Mouse (Mus musculus) kidney, adult 8-10 months (tissue): ENCODE data around the gene Dus3l.
A peak's percentile ranks its signal among the peaks of the same experiment; 100 is the strongest.

ENCODE experiments used
- DNase-seq, 2 experiments: peaks; one replicate each; pipeline ENCODE4 v3.0.0; 2022

The Dus3l gene

DNA sequence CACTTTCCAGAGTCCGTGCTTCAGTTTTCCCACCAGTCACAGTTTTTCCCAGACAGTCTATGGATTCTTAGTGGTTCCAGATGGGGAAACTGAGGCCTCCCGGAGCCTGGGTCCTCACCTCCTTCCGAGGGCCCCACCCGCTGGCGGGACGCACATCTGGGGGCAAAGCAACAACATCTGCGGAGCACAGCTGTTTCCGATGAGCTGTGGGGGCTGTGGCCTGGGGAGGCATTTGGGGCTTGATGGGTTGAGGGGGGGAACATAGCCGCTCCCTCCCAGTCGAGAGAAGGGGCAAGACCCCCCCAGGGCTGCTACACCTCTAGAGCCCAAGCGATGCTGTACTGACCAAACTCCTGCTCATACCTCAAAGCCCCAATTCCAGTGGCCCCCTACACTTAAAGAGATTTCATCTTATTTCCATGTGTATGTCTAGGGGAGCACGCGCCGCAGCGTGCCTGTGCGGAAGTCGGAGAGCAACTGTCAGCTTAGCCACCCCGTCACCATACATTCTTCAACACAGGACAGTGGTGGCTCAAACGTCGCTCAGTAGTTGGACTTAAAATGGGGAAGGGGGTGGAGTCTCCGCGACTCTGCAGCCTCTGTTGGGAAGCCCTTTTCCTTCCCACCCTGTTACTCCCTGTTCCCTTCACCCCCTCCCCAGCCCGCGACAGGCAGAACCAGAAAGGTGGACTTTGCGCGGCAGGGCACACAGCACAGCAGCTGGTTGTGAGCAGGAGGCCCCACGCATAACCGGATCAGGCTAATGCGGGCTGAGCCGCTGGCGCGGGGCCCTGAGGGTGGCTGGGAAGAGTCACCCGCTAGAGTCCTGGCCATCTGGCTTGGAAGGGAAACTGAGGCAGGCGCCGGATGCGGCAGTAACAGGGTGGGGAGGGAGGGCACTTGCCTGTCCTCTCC lies 10.0 kb upstream of the Dus3l start:
- peak in 1 of 2 experiments; percentile 45 for DNase-seq

DNA sequence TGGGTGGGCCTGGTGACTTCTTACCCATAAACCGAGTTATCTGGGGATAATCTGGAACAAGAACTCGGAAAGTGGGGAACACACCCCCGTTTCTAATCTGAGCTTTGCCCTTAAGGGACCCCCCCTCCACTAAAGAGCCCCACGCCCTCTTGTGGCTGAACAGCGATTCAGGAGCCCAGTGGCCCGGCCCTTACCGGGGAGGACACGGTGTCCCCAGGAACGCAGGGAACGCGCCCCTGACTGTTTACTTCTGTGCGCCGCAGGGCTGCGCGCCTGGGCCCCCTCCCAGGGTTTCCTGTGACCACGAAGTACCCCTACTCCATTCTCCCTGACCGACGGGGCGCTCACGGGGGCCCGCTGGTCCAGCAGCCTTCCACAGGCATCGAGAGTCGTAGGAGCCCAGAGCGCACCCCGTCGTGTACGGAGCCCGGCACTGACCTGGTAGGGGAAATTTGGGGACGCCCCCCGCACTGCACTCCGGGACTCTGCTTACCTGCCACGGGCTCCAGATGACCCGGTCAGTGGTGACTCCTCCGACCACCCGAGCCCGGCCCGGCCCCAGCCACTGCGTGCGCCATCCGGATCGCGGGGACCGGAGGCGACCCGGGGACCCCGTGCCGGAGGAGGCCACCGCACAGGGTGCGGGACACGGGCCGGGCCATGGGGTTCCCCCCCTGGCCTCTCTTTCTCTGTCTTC lies 7.7 kb upstream of the Dus3l start:
- DNase-seq: peak in 1 of 2 experiments; percentile 47

DNA sequence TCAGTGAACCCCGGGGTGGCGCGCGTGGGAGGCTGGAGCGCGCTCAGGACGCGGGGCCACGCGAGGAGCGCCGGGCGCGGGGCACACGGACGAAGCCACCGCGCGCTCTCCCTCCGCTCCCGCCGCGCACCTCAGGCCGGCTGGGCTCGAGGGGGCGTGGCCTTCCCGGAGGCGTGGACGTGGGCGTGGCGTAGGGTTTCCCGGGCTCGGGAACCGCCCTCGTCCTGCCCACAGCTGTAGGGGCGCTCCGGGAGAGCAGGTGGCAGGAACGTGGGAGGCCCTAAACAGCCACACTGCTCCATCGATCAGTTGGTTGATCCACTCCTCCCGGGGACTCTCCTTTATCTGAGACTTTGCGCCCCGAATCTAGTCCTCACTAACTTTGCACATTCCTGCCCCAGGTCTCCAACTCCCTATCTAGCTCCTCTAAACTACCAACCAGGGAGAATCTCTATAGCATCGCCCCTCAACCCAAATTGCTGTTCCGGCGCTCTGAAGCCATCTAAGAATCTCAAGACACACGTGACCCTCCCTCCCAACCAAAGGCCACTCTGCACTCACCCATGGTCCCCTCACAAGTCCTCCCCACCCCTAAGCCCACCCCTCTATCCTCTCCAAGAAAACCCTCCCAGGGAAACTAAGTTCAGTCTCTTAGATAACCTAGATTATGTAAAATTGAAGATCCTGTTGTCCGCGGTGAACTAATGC lies 7.0 kb upstream of the Dus3l start, which contains the start of gene Nrtn:
TSS of gene Nrtn (minus strand) at position 115 of the 708 bp plus-strand sequence.
- peak; percentile 90 to 95 for DNase-seq

DNA sequence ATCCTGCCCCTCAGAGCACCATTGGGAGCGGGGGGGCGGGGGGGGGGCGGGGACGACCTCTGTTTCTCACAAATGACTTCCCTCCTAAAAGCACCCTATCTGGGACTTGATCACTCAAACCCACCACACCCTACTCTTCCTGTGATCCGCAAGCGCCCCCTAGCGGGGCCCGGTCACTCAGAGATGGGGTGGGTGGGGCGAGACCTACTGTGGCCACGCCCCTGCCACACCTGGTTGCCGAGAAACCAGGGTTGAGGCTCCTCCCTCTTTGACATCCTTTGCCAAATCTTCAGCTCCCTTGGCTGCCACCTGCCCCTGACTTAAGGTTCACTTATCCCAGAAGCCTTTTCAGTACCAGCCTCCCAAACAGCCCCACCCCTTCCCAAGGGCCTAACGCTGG lies 6.4 kb upstream of the Dus3l start:
- DNase-seq: peak; percentile 86 to 90

DNA sequence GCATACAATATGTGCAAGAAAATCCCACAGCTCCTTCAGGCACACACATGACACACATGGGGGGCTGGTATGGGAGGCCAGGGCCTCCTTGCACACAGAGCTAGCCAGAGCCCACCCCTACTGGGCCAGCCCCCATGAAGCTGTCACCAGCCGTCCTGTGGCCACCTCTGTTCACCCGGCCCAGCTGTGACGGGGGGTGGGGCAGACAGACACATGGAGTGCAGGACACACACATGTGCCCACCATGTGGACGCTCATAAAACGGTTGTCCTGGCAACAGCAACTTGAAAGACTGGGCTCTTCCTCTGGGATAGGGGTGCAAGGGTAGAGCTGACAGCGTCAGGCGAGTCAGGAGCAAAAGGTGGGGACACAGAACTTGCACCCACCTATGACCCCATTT lies 5.3 kb upstream of the Dus3l start:
- no peak for DNase-seq

DNA sequence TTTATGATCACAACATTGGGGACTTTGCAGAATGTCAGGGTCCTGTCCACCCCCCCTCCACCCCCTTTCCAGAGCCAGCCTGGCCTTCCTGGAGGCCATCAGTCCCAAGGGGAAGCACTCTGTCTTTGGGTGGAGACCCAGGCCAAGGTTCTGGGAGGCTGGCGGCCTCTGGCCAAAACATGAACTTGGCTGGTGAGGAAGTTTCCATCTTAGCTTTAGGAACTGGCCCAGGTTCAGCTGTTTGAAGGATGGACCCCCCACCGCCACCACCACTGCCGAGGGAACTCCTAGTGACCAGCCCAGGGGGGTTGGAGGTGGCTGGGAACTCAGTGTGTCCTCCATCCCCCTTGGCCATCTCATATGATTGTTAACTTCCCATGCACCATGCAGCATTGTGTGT lies 3.5 kb upstream of the Dus3l start:
- no peak for DNase-seq

DNA sequence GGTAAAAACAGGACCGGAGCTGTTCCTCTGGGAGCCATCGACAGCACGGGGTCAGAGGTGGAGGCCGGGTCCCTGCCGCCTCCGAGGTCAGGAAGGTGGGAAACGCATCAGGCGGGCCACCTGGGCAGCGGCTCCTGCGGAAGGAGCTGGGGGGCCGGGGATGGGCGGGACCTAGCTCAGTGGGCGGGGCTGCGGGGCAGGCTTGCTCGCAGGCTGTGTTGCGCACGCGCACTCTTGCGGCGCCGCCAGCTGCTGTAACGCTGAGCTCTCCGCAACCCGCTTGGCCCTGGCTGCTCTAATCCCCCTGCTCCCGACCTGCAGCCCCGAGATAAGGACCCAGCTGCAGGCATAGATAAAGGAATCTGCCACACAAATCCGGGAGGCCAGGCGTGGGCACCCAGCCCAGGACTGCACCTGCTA lies 2.6 kb upstream of the Dus3l start:
- peak; percentile 83 to 86 for DNase-seq

DNA sequence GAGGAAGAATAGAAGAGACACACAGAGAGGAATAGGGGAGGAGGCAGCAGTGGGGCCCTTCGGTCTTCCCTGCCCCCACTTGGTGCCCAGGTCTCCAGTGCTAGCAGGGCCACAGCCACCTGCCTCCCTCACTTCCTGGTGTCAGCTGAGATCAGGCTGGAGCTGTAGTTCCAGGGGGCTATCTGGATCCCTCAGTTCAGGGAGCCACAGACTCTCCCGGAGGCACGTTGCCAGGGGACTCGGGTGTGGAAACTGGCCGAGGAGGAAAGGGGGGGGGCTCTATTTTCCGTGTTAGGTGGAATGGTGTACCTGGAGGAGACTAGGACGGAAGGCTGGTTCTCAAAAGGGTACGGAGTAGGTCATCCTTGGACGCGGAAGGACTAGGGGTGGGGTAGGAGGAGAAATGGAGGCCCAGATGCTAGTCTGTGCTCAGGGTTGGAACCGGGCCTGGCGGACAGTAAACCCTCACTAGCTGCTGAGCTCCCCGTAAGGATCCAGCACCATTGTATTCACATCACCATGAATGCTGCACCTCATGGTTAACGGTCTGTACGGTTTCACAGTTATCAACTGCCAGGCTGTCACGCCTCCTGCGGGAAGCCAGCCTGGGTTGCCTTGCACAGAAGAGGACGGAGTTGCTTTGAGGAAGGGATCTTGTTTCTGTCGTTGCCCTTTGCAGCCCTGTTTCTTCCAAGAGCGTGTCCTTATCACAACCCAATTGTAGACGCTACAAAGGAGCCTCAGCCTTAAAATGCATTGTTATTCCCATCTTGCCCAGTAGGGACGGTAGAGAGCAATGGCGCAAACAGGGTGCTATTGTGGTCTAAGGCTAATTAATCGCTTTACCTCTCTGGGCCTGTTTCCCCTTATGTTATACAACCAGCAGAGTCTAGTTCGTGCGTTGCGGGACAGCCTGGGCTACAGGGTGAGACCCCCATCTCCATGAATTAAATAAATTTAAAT lies 1.5 kb upstream of the Dus3l start:
- DNase-seq: peak; percentile 64 to 74

DNA sequence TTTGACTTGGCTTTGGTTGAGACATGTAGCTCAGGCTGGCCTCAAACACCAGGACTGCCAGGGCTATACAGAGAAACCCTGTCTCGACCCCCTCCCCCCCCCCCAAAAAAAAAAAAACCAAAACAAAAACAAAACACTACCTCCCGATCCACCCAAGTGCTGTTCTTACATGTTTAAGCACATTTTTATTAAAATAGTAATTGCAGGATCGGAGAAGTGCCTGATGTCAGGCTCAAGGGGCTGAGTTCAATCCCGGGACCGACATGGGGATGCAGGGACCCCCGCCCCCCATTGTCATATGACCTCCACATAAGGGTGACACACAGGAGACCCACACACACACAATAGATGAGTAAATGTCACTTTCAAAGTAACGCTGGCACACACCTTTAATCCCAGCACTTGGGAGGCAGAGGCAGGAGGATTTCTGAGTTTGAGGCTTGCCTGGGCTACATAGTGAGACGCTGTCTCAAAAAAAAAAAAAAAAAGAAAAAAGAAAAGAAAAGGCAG lies 761 bp upstream of the Dus3l start:
- DNase-seq: no peak

DNA sequence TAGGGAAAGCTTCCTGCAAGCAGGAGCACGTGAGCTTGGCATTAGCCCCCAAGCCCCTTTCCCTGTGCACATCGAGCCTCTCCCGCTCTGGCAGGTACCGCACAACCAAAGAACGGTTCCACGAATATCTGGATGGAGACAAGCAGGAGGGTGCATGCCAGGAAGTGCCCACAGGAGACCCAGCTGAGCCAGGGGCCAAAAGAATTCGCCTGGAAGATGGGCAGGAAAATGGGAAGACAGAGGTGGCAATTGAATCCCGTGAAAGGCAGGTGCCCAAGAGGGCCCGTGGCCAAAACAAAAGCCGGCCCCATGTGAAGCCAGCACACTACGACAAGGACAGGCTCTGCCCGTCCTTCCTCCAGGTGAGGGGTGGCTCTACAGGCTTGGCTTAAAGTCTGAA lies 874 bp downstream of the Dus3l start:
- DNase-seq: no peak

DNA sequence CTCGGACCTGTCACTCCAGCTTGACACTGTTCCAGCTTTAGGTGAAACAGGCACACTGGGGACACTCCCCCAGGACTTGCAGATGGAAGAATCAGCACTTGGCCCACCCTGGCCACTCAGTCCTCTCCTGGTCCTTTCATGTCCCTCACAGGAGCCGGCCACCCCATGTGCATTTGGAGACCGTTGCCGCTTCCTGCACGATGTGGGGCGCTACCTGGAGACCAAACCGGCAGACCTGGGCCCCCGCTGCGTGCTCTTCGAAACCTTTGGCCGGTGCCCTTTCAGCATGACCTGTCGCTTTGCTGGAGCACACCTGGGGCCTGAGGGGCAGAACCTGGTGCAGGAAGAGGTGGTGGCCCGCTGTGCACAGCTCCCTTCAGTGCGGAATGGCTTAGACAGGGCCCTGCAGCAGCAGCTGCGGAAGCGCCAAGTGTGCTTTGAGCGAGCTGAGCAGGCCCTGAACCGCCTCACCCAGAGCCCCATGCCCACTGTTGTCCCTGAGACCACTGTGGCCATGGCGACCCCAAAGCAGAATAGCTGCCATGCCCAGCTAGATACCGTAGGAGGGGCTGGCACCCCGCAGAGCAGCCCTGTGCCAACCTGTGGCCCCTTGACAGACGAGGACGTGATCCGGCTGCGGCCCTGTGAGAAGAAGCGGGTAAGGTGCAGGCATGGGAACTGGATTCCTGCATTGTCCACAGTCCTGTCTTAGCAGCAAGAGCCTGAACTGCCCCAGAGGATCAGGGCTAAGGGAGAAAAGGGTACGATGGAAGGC lies 2.3 kb downstream of the Dus3l start:
- DNase-seq: no peak

DNA sequence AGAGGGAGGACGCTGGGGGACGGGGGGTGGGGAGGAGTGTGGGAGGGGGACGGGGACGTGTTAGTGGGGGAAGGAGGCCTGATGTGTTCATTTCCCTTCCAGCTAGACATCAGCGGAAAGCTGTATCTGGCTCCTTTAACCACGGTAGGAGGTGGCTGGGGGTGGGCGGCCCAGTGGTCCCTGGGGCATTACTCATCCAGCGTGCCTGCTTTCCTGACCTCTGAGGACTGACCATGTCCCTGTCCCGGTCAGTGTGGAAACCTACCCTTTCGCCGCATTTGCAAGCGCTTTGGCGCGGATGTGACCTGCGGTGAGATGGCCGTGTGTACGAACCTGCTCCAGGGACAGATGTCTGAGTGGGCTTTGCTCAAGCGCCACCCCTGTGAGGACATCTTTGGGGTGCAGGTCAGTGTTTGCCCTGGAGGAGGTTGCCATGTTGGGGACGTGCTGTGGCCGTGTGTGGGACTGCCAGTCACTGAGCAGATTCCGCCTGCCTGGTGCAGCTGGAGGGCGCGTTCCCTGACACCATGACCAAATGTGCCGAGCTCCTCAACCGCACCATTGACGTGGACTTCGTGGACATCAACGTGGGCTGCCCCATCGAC lies 3.1 kb downstream of the Dus3l start:
- DNase-seq: no peak

DNA sequence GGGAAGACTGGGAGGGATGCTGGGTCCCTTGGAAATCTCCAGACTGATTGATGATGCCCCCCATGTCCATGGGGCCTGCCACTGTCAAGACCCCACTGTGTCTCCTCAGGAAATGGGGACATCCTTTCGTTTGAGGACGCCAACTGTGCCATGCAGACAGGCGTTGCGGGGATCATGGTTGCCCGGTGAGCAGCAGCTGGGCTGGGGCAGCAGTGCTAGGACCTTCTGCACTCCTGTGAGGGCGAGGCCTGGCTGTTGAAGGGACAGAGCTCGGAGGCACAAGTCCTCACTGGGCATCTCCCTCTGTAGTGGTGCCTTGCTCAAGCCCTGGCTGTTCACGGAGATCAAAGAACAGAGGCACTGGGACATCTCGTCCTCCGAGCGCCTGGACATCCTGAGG lies 4.4 kb downstream of the Dus3l start:
- DNase-seq: no peak

DNA sequence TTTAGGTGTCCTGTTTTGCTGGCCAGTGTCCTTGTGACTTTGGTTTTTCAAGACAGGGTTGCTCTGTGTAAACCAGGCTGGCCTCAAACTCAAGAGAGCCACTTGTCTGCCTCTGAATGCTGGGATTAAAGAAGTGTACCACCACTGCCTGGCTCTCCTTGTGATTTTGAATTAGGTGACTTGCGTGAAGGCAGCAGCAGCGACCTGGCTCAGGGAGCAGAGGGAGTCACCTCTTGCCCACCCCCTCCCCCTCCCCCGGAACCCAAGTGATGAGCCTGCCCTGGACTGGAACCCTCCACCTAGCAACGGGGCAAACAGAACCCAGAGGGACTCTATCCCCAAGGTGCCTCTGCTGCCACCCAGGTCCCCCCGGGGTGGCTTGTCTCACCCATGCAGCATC lies 5.4 kb downstream of the Dus3l start, which contains the start of gene Prr22:
TSS of gene Prr22 (plus strand) at position 301 of the 400 bp plus-strand sequence.
- DNase-seq: no peak

DNA sequence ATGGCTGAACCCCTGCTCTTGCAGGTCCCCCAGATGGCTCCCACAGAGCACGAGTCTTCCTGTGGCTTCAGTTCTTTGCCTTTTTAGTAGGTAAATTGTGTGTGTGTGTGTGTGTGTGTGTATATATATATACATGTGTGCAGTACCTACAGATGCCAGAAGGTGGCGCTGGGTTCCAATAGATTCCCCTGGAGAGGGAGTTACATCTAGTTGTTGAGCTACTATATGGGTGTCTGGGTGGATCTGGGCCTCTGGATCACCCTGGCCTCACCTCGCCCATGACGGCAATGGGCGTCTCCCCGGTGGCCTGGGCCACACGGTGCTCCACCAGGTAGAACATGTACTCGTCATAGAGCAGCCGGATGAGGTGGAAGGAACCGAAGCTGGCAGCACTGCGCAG lies 13.0 kb downstream of the Dus3l start:
- no peak for DNase-seq

DNA sequence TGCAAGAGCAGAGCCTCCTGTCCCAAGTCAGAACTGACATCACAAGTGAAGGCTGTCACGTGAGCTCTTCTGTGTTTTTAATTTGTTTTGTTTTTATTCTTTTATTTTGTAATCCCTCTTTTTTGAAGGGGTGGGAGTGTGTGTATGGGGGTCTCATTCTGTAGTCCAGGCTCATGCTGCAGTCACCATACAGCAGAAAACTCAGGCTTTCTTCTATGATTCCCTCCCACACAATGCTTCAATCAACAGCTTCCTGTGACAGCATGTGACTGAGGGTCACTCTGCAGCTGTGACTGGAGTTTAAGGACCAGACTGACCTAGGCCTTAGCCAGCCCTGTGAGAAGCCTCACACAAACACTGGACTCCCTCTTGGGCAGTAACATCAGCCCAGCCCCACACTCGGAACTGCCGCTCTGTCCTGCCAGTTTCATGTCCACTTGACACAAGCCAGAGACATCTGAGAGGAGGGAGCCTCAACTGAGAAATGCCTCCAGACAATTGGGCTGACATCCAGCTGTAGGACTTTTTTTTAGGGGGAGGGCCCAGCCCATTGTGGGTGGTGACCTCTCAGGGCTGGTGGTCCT lies 14.3 kb downstream of the Dus3l start:
- DNase-seq: no peak

DNA sequence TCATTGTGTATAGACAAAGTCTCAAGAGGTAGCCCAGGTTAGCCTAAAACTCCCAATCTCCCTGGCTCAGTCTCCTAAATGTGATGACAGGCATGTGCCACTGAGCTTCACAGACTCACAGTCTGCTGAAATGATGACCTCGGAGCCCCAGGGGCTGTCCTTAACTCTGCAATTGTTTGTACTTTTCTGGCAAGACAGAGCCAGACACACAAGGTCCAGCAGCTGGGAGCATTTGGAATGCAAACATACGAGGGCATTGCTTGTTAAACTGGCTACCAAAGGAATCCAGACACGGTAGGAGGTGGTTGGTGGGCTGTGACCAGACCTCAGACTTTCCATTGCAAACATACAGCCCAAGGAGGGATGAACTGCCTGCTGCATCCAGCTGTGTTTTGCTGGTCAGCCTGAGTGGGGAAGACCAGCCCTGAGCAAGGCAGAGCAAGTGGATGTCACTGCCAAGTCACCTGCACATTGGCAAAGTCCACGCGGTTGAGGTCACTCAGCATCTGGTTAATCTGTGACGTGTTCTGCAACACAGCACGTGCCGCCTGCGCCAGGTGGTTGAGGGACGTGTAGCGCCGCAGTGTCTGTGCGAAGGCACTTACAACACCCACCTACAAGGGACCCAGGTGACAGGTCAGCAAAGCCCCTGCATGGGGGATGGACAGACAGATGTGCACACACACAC lies 15.9 kb downstream of the Dus3l start:
- peak; percentile 61 to 79 for DNase-seq

DNA sequence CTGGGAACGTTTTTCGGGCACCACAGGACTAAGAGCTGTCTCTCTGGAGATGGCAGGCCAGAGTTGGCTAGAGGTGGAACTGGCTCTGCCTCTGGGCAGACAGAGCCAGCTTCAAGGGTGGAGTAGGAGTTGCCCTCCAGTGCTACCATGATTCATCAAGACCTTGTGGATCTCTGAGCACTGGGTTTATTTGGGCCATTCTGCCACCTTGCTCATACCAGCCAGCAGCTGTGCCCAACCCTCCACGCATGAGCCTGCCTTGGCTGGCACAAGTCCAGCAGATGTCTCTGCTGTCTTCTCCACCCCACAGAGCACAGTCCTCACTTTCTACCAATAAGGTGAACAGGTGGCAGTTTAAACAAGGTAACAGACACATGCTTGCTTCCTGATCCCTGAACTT lies 24.3 kb downstream of the Dus3l start:
- DNase-seq: no peak

DNA sequence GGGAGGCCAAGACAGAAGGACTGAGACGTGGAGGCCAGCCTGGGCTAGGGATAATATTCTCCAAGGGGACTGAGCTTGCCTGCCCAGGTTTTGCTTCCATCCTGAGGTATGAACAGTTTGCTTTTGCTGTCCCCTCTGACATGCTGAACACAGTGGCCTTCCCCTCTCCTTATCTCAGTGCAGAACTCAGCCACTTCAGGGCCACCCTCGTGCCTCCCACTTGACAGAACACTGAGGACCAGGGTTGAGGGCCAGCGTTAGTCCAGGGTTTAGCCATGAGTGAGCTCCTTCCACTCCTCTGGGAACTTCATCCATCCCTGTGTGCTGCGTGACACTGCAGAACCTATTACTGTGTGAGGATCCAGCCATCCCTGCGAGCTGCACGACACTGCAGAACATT lies 24.7 kb downstream of the Dus3l start:
- DNase-seq: no peak

DNA sequence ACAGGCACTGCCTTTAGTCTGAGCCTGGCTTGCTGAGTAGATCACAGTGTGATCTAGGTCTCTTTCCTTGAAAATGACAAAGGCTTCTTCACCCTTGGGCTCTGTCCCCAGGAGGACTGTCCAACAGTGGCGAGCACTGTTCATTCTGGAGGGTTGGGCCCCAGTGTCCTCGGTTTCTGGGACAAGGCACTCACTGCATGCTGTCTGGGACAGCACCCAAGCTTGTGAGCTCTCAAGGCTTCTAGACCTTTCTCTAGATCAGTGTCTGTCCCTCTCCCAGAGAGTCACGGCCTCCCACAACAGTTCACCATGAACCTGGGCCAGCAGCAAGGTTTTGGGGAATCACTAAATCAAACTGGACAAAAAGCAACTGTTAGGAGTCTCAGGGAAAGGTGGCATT lies 28.0 kb downstream of the Dus3l start:
- DNase-seq: no peak
